Mouse (Mus musculus) forebrain, embryonic 11.5 days (tissue): ENCODE results near the gene Gm10134. TPM values are rescaled to one million over a fixed set of nuclear protein-coding genes. Genes with fewer than 3 reads are reported as not detected.

Source experiments
- ATAC-seq: fragments of 200-750 bp; cut with Nextera tagmentation; replicated peaks from 2 replicates; pipeline ENCODE4 v1.8.0; 2017; ENCODE audit warnings: moderate TSS enrichment; ENCODE audit not compliant: low FRiP score
- DNase-seq: peaks from one replicate; pipeline ENCODE4 v3.0.0-alpha.2; 2017; ENCODE audit warnings: low spot score
- H3K27ac ChIP-seq: fragments of 300-500 bp; sonication (generic); 2 replicates; pipeline ENCODE4 v1.5.1; 2014; ENCODE audit warnings: low read depth, low read length
- H3K27me3 ChIP-seq: fragments of 300-500 bp; sonication (generic); 2 replicates; pipeline ENCODE4 v1.6.1; 2014; ENCODE audit warnings: mild to moderate bottlenecking, low read length, mixed read lengths; ENCODE audit not compliant: control insufficient read depth, insufficient read depth
- H3K36me3 ChIP-seq: fragments of 300-500 bp; sonication (generic); 2 replicates; pipeline ENCODE4 v1.6.1; 2014; ENCODE audit warnings: mild to moderate bottlenecking, low read length, moderate library complexity, mixed read lengths; ENCODE audit not compliant: control insufficient read depth, insufficient read depth
- H3K4me1 ChIP-seq: fragments of 300-500 bp; sonication (generic); replicated peaks from 2 replicates; pipeline ENCODE4 v1.6.1; 2014; ENCODE audit warnings: low read length, mixed read lengths; ENCODE audit not compliant: control insufficient read depth, insufficient read depth
- H3K4me2 ChIP-seq: fragments of 300-500 bp; sonication (generic); 2 replicates; pipeline ENCODE4 v1.6.1; 2014; ENCODE audit warnings: low read depth, mild to moderate bottlenecking, low read length, moderate library complexity, mixed read lengths; ENCODE audit not compliant: severe bottlenecking
- H3K4me3 ChIP-seq: fragments of 300-500 bp; sonication (generic); 2 replicates; pipeline ENCODE4 v1.5.1; 2014; ENCODE audit warnings: low read depth, low read length
- H3K9ac ChIP-seq: fragments of 300-500 bp; sonication (generic); 2 replicates; pipeline ENCODE4 v1.6.1; 2014; ENCODE audit warnings: low read length
- H3K9me3 ChIP-seq: fragments of 300-500 bp; sonication (generic); 2 replicates; pipeline ENCODE4 v1.6.1; 2016; ENCODE audit warnings: low read length, mixed read lengths; ENCODE audit not compliant: control insufficient read depth
- WGBS: fragments of 180-500 bp; shearing (Covaris S2); extraction: QIAGEN DNeasy Blood & Tissue Kit; methylation state at CpG from one replicate; pipeline ENCODE4 v1.1.7; 2014; 5-methylcytosine and 5-hydroxymethylcytosine counted together
- polyA plus RNA-seq: library from polyadenylated mRNA; unstranded; fragments of >200 nt; fragmentation: Nextera tagmentation; extraction: Ambion mirVana; gene quantifications from 2 replicates; pipeline ENCODE4 v1.2.1, GENCODE M21; 2014

Gene Gm10134
- polyA plus RNA-seq, 1 experiment from 2014 or later, result not detected

DNA sequence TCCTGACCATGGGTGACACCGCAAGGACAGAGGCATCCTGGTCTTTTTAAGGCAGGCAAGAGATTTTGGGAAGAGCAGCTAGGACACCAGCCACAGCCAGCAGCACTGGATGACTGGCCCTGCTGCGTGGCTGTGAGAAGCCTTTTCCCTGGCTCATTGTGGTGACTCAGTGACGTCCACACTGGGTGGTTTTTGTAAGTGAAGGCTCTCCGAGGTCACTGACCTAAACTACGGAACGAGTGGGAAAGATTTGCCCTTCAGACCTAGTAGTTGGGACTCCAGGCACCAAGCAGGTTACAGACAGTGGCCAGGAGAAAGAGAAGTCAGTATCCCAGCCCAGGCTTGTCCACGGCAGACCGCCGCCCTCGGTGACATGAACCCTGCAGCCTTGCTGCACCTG lies 18.5 kb downstream of the Gm10134 start:
- H3K4me1 ChIP-seq, result peaks cover 20% of the 10 kb centered on the region; the same call in 1 of the 2 replicates
- WGBS, result 79% methylated on average over 10 of the region's 10 CpGs
- ATAC-seq (no peak), DNase-seq (no peak)
- no peaks in the 10 kb centered on the region for H3K9me3 ChIP-seq
- H3K9ac ChIP-seq, result no peak overlapping the region
- no peak overlapping the region for H3K27ac ChIP-seq
- no peaks in the 10 kb centered on the region for H3K36me3 ChIP-seq
- H3K27me3 ChIP-seq, result no peaks in the 10 kb centered on the region
- H3K4me2 ChIP-seq, result no peak overlapping the region
- H3K4me3 ChIP-seq, result no peak overlapping the region

DNA sequence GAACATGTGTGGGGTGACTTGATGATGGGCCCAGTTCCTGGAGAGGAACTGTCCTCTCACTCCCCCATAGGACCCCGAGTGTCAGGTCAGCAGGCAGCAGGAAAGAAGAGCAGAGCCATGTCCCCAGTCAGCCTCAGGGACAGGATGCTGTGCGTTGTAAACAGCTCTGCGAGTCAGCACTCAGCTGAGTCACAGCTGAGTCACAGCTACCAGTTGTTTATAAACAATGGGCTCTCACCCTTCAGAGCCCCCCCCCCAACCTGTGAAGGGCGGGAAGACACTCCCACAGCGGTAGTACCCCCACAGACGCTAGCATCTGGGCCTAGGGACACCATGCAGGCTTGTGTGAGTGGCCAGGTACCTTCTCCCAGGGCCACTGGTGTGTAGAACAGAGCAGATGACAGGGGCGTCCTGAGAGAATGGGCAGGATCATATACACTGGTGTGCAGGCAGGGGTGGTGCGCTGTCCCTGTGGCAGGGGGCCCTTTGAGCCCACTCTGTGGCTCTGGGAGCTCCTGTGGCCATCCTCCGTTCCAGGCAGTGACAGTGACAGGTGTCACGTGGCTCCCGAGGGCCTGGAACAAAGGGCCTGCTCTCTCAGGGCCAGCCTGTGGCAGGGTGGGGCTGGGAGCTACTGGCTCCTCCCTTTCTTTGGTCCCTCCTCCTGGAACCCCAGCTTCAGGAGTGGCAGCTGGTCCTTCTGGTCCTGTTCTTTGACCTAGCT lies 19.5 kb downstream of the Gm10134 start:
- H3K9me3 ChIP-seq, result no peaks in the 10 kb centered on the region
- 14% methylated on average over 11 of the region's 11 CpGs for WGBS
- H3K36me3 ChIP-seq, result no peaks in the 10 kb centered on the region
- H3K9ac ChIP-seq, result peak overlapping the region; percentile 43; the same call in 1 of the 2 replicates
- peak overlapping the region; percentile 77 for H3K27ac ChIP-seq
- DNase-seq (peak; percentile 74), ATAC-seq (peak; percentile 82)
- no peak overlapping the region for H3K4me2 ChIP-seq
- peaks cover 22% of the 10 kb centered on the region; the same call in 1 of the 2 replicates for H3K4me1 ChIP-seq
- no peaks in the 10 kb centered on the region for H3K27me3 ChIP-seq
- H3K4me3 ChIP-seq, result no peak overlapping the region

DNA sequence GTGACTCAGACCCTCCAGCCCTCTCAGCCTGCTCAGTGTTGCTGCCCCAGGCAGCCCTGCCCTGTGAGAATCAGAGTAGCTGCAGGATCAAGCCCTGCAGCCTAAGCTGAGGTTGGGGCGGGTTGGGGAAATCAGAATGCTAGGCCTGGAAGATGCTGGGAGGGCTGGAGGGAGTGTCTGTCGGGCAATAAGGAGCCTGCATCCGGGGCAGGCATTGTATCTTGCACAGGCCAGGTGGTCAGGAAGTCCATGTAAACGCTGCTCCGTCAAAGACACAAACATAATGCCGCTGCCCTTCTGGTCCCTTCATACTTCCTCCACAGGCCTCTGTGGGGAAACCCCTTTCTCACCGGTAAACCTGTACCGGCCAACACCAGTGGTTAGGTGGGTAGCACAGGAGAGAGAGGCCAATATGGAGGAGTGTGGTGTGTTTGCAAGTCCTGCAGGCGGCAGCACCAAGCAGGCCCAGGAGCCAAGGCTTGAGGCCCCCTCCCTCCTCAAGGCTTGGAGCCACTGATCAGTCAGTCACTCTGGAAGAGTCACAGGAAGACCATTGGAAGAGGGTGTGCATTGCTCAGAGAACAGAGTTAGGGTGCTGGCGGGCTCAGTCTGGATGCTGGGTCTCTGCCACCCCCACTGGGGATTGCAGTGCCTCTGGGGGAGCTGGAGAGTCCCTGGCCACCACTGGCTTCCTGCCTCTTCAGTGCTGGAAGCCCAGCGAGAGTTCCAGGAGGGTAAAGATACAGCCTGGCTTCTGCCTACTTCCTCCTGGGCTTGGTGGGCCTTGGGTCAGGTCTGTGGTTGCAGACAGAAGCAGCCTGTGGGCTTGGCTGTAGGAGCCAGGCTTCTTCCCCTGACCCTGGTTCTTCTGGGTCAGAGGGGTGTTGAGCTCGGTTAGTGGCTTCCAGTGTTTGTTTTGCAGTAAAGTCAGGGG lies 20.3 kb downstream of the Gm10134 start:
- Histone ChIP-seq H3K4me2 (no peak overlapping the region), H3K9ac (peak overlapping the region; percentile 43; the same call in 1 of the 2 replicates), H3K9me3 (no peaks in the 10 kb centered on the region), H3K4me3 (no peak overlapping the region), H3K27me3 (no peaks in the 10 kb centered on the region), H3K4me1 (peaks cover 23% of the 10 kb centered on the region; the same call in 1 of the 2 replicates), H3K36me3 (no peaks in the 10 kb centered on the region), H3K27ac (peak overlapping the region; percentile 77)
- WGBS, result 48% methylated on average over 12 of the region's 12 CpGs
- no peak for DNase-seq
- ATAC-seq, result no peak

DNA sequence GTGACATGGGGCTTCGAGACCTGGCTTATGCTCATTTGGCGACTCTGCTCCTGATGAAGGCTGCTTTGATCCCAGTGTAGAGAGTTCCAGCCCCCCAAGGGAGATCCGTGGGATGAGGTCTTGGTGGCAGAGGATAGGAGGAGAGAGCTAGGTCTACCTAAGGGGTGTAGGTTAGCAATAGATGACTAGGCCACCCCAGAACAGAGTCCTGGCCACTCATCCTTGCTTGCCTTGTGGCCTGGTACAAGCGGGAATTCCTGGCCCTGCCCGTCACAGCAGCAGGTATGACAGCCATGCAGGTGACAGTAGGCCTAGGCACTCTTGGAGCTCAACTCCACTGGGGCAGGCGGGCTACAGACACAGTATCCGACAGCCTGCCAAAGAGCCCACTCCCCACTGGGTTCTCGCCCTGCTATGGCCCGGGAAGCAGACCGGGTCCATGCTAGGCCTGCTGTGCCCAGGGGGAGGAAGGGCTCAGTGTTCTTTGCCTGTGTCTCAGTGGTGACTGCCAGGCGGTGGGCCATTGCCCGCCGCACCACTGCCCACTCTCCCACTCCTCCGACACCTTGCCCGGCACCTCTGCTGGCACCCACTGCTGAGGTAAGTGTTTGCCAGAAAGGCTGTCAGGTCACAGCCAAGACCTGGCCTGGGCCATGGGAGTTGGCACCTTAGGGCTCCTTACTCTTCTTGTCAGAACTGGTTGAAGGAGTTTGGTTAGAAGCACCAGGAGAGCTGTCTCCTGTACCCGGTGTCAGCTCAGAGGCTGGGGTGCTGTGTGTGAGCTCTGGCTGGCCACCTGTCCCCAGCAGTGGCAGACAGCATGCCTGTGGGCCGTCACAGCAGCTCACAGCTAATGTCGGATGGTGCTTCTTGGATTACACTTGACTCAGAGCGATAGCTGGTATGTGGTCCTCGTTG lies 21.8 kb downstream of the Gm10134 start:
- H3K27me3 ChIP-seq, result no peaks in the 10 kb centered on the region
- no peaks in the 10 kb centered on the region for H3K36me3 ChIP-seq
- 90% methylated on average over 20 of the region's 20 CpGs for WGBS
- ATAC-seq, result no peak
- no peaks in the 10 kb centered on the region for H3K9me3 ChIP-seq
- H3K4me1 ChIP-seq, result peaks cover 24% of the 10 kb centered on the region; the same call in 1 of the 2 replicates
- no peak overlapping the region for H3K4me2 ChIP-seq
- no peak overlapping the region for H3K27ac ChIP-seq
- DNase-seq, result no peak
- H3K9ac ChIP-seq, result no peak overlapping the region
- no peak overlapping the region for H3K4me3 ChIP-seq

DNA sequence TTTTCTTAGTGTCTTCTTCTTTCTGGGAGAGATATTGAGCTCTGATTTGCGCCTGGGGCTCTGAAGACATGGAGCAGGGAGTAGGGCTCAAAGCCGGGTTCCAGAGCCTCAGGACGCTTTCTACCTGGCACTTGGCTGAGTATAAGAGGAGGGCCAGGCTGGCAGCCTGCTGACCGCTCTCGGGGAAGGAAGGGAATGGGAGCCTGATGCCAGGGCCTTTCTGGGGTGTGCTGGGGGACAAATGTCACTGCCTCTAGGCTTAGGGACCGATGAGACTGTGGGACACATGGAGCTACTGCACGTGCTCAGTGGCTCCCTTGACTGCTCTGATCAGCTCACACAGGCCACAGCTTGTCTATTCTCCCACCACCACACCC lies 22.4 kb downstream of the Gm10134 start:
- Histone ChIP-seq H3K9ac (no peak overlapping the region), H3K9me3 (no peaks in the 10 kb centered on the region), H3K27me3 (no peaks in the 10 kb centered on the region), H3K4me2 (no peak overlapping the region), H3K4me3 (no peak overlapping the region), H3K36me3 (no peaks in the 10 kb centered on the region), H3K27ac (no peak overlapping the region), H3K4me1 (peaks cover 27% of the 10 kb centered on the region; the same call in 1 of the 2 replicates)
- DNase-seq, result no peak
- no peak for ATAC-seq
- 80% methylated on average over 7 of the region's 7 CpGs for WGBS

DNA sequence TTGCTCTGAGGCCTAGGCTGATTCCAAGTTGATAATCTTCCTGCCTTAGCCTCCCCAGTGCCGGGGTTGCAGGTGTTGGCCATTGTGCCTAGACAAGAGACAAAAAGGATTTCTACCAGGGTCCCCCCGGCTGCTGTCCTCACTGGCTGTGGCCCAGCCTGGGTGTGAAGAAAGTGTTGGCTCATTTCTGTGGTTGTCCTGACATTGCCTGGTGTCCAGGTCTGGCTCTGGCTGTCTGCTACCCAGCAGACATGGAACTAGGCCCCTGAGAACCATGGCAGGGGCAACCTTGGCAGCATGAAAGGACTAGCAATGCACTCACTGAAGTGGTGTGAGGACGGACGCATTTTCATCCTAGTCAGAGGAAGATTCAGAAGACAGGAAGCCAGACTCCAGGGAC lies 24.0 kb downstream of the Gm10134 start:
- Histone ChIP-seq H3K4me3 (no peak overlapping the region), H3K9me3 (no peaks in the 10 kb centered on the region), H3K27me3 (no peaks in the 10 kb centered on the region), H3K36me3 (no peaks in the 10 kb centered on the region), H3K9ac (no peak overlapping the region), H3K27ac (no peak overlapping the region), H3K4me1 (peaks cover 26% of the 10 kb centered on the region; the same call in 1 of the 2 replicates), H3K4me2 (no peak overlapping the region)
- DNase-seq (no peak), ATAC-seq (no peak)
- 81% methylated on average over 4 of the region's 4 CpGs for WGBS

DNA sequence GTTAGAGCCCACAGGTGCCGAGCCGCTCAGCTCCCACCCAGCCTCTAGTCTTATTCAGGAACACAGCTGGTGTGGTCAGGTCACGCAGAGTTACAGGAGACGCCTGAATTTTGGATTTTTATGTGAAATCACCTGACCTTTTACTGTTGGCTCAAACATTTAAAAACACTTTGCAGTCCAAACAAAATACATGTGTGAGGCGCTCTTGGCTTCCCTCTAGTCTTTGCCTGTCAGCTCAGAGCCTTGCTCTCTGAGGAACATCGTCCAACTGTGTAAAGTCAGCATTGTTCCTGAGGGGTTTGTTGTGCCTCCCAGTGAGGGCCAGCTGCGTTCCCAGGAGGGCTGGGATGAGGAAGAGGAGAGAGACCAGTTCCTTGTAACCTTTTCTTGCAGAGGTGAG lies 24.4 kb downstream of the Gm10134 start:
- ATAC-seq (no peak), DNase-seq (no peak)
- Histone ChIP-seq H3K27ac (no peak overlapping the region), H3K27me3 (no peaks in the 10 kb centered on the region), H3K4me3 (no peak overlapping the region), H3K36me3 (no peaks in the 10 kb centered on the region), H3K4me1 (peaks cover 26% of the 10 kb centered on the region; the same call in 1 of the 2 replicates), H3K9me3 (no peaks in the 10 kb centered on the region), H3K4me2 (no peak overlapping the region), H3K9ac (no peak overlapping the region)
- 65% methylated on average over 7 of the region's 7 CpGs for WGBS
